Mouse (Mus musculus) erythroblast, embryonic 14.5 days (primary cell): ENCODE measurements around the gene Arf6.

Source experiments
- GATA1 ChIP-seq: IDR thresholded peaks from 2 replicates; pipeline ENCODE4 v1.6.1; 2012; ENCODE audit warnings: low read length, inconsistent platforms, mixed read lengths
- TAL1 ChIP-seq: IDR thresholded peaks from 3 replicates; pipeline ENCODE4 v1.6.1; 2012; ENCODE audit warnings: low read length, inconsistent platforms, mixed read lengths

DNA sequence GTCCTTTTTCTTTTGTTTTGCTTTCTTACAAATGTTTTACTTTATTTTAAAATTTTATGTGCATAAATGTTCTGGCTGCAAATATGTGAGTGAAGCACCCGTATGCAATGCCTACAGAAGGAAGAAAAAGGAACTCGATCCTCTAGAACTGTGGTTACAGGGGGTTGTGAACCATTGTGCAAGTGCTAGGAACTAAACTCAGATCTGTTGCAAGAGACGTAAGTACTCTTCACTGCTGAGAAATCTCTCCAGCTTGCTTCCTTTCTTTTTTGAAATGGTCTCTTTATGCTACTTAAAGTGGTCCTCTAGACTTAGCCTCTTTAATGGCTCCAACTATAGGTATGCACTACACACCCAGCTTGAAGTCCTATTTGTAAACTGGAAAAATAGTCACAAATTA lies 40.8 kb upstream of the Arf6 start:
- TF ChIP-seq GATA1 (no peak), TAL1 (no peak)
